Mouse (Mus musculus): ENCODE data around the gene Hspa1b. TPM values are rescaled to one million over a fixed set of nuclear protein-coding genes. Genes with fewer than 3 reads are reported as not detected.
A peak's percentile ranks its signal among the peaks of the same experiment; 100 is the strongest.
"Not testable (repeated sequence)": the region's sequence is repeated elsewhere in the genome, so short reads cannot be mapped to it uniquely, and the experiment has no call there.

Hspa1b gene
- total RNA-seq, 4 experiments from 2014 or later, result 2.4 to 13.6 (median 3.7) TPM

GRCm38 (mm10) chr17:34955884-34956283 is 3.2 kb downstream of the Hspa1b start:
- no peak for DNase-seq (ENCODE audit: low spot score in 2 of 2)

- DNase-seq (ENCODE audit: low spot score in 2 of 2), result no peak
These were observed 4.2 kb downstream of the Hspa1b start for GRCm38 (mm10) chr17:34954831-34955230.

DNA sequence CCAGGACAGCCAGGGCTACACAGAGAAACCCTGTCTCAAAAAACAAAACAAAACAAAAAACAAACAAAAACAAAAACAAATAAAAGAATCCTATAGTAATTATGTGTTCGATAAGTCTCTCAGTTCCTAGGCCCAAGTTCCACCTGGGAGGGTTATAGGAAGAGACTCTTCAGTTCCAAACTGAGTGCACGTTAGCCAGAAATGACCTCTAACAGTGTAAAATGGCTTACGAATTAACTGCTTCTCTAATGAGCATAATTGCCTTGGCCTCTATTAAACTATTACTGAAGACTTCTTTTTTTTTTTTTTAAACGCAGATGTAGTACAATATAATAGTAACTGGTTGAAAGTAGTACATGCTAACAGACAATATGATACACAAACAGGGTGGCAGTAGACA is 5.1 kb downstream of the Hspa1b start:
- DNase-seq (ENCODE audit: low spot score in 2 of 2), result no peak

- no peak for DNase-seq (ENCODE audit: low spot score in 2 of 2)
These were observed 5.8 kb downstream of the Hspa1b start for GRCm38 (mm10) chr17:34953258-34953657.

GRCm38 (mm10) chr17:34952378-34953040 is 6.5 kb downstream of the Hspa1b start:
- peak; percentile 62 to 64 for DNase-seq (ENCODE audit: low spot score in 2 of 2)

DNA sequence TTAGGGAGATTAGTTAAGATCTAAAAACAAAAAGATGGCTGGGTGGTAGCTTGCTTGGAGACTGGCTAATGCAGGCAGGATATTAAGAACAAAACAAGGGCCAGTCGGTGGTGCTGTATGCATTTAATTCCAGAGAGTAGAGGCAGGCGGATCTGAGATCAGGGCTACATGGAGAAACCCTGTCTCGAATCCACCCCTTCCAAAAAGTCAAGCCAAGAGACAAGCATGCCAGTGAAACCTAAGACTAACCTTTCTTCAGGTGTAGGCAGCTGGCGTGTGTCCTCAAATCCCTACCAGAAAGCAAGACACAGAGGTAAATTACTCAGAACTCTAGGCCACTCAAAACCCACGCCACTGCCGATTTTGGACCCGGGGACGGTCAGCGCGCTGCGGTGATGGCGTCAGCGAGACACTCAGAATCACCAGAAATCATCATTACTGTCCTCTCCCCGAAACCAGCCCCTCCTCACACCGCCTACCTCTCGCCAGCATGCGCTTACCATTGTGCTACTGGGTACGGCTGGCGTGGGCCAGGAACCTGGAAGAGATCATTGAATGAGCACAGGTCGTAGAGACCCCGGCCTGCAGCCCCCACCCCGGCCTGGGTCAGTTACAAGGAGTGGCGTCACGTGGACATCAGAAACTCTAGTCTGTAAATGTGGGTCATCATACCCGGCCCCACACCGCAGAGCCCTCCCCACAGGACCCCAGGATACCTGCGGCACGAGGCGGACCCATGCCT is 7.2 kb downstream of the Hspa1b start:
- DNase-seq (ENCODE audit: low spot score in 2 of 2), result no peak

DNA sequence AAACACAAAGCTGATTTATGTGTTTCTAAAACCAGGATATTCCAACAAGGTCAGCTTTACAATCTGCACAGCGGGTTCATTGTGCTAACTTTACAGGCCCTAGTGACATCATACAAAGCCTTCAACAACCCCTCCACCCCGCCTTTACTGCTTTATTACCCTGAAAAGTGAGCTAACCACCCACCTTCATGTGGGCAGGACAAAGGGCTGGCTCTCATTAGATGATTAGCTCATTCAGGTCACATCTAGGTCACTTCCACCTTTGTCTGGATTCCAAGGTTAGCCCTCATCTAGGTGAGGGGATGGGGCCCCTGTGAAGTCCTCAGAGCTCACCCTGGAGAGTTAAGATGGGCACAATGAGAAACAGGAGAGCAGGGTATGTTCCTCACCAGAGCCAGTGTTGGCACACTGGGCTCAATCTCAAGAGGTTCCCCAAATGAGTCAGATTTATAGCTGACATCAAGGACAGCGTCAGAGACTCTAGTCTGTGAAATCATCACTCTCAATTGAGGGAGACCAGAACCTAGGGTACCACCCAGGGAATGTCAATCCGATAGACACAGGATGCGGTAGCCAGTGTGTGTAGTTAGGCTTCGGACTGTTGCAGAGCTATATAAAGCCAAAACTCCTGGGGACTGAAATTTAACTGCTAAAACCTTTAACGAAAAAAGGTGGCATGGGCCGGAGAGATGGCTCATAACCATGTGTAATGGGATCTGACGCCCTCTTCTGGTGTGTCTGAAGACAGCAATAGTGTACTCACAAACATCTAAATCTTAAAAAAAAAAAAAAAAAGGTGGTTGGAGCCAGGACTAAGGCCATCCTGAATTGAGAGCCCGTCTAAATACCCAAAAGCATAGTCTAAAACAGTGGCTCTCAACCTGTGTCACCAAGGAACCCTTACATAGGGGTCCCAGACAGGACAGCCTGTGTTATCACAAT is 8.3 kb downstream of the Hspa1b start:
- DNase-seq (ENCODE audit: low spot score in 2 of 2), result no peak

- no peak for DNase-seq (ENCODE audit: low spot score in 2 of 2)
These were observed 9.5 kb downstream of the Hspa1b start for GRCm38 (mm10) chr17:34949553-34949969.

DNA sequence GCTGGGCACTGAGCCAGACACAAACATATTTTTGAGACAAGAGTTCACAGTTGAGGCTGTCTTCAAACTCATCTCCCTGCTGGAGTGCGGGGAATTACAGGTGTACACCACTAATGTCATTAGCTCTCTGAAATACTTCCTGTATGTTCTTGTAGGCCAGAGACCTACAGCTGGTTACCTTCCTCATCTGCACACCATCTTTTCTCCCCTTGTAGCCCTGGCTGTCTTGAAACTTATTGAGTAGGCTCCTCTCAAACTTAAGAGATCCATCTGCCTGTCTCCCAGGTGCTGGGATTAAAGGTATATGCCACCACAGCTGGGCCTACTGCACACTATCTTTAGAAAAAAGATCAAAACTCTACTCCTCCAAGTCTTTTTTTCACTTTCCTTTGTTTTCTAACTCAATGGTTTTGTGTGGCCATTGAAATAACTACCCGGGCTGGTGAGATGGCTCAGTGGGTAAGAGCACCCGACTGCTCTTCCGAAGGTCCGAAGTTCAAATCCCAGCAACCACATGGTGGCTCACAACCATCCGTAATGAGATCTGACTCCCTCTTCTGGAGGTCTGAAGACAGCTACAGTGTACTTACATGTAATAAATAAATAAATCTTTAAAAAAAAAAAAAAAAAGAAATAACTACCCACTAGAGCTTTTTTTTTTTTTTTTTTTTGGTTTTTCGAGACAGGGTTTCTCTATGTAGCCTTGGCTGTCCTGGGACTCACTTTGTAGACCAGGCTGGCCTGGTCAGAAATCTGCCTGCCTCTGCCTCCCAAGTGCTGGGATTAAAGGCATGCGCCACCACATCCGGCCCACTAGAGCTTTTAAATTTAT is 10.1 kb downstream of the Hspa1b start:
- not testable (repeated sequence) for DNase-seq (ENCODE audit: low spot score in 2 of 2)

DNA sequence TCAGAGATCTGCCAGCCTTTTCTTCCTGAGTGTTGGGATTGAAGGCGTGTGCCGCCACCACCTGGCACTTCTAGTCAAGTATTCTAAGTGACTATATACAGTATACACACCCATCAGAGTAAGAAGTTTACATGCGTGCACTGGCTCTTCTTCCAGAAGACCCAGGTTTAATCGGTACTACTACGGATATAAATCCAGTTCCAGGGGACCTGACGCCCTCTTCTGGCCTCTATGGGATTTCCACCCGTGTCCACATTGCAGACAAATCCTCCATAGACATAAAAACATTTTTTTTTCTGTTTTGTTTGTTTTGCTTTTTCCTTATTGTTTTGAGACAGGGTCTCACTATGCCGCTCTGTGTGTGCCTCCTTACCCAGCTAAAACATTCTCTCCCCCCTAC is 11.4 kb downstream of the Hspa1b start:
- DNase-seq (ENCODE audit: low spot score in 2 of 2), result no peak

GRCm38 (mm10) chr17:34946486-34947140 is 12.4 kb downstream of the Hspa1b start:
- no peak for DNase-seq (ENCODE audit: low spot score in 2 of 2)

- DNase-seq (ENCODE audit: low spot score in 2 of 2), result no peak
These were observed 14.7 kb downstream of the Hspa1b start for GRCm38 (mm10) chr17:34944362-34944761.

GRCm38 (mm10) chr17:34943128-34943815 is 15.8 kb downstream of the Hspa1b start:
- DNase-seq (ENCODE audit: low spot score in 2 of 2), result no peak

DNA sequence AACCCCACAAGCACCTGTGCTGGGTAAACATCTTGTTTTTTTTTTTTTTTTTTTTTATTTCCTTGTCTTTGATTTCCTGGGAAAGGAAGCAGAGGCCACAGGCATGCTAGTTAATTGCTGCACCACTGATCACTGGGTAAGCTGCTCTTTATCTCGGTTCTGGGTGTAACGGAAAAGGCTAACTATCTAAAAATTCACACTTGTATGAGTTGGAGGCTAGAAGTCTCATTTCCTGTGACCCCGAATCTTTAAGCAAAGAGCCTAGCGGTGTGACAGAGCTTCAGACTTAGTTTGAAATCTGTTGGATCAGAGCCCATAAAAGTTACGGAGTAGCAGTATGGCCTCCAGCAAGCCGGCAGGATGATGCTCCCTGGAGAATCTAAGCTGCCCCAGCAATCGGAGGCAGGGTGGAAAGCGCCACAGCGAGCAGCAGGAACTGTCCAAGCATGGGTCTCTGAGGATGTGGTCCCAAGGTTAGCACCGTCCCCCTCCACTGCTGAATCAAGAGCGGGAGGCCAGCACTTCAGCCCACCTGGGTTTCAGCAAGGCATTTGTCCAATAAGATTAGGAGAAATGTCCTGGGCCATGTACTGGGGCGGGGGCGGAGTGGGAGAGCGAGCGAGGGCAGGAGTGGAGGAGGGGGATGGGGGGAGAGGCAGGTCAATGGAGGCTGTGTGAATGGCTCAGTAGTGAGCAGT is 17.5 kb downstream of the Hspa1b start:
- DNase-seq (ENCODE audit: low spot score in 2 of 2), result no peak

DNA sequence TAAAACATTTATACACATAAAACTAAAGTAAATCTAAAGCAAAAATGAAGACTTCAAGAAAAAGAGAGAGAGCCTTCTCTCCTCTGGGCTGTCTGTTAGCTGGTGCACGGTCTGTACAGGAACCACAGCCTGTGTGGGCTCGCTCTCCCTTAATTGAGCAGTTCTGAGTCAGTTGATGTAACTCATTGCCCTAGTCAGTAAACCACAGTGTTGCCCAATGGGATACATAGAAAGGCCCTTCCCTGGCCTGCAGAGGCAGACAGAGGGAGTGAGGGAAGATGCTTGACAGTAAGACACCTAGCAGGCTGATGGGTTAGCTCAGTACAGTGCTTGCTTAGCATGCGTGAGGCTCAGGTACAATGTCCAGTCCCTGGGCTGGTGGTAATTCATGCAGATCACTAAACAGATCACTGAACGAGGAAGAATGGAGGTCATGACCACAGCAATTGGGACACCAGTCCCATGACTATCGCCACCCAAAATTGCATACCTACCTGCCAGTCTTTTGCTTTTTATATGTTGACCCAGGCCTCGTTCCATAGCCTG is 21.0 kb downstream of the Hspa1b start:
- no peak for DNase-seq (ENCODE audit: low spot score in 2 of 2)

DNA sequence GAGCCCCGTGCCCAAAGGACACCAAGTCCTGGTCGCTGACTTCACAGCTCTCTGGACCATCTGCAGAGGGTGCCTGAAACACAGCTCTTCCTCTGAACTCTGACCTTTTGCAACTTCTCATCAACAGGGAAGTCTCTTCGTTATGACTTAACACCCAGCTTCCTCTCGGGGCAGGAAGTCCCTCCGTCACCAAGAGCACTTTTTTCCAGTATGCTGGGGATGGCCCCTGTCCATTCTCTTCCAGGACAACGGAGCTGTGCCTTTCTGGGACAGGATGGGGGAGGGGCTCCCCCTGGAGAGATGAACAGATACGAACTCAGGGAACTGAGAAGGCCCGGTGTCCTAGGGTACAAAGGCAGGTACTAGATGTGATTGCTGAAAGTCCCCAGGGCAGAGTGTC is 24.2 kb downstream of the Hspa1b start:
- DNase-seq (ENCODE audit: low spot score in 2 of 2), result no peak

- no peak for DNase-seq (ENCODE audit: low spot score in 2 of 2)
These were observed 25.0 kb downstream of the Hspa1b start for GRCm38 (mm10) chr17:34934031-34934430.

- DNase-seq (ENCODE audit: low spot score in 2 of 2), result no peak
These were observed 26.8 kb downstream of the Hspa1b start for GRCm38 (mm10) chr17:34932287-34932686.

DNA sequence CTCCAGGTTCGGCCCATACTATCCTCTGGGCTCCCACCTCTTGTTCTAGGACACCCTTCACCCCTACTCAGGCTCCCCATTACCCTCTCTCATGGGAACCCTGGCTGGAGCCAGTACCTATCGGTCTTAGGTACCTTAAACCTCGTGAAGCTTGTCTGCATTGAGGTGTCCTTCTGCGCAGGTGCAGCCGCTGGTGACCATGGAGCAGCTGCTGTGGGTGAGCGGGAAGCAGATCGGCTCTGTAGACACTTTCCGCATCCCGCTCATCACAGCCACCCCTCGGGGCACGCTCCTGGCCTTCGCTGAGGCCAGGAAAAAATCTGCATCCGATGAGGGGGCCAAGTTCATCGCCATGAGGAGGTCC is 27.3 kb downstream of the Hspa1b start:
- DNase-seq (ENCODE audit: low spot score in 2 of 2), result no peak

All from gastrocnemius, adult 8-10 months (tissue).